Mouse (Mus musculus): ENCODE results near the gene Mrpl51.

DNA sequence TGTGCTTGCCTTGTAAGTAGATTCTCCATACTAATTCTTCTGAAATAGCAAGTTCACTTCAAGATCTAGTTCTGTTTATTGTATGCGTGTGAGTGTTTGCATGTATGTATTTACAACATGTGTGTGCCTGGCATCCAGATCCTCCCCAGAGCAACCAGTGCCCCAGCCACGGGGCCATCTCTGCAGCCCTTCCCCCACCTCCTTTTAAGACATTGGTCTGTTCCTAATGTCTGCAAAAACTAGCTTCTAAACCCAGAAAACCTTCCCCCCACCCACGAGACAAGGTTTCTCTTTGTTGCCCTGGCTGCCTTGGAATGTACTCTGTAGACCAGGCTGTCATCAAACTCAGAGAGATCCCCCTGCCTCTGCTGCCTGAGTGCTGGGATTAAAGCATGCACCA, 31.0 kb downstream of the Mrpl51 start:
- TF ChIP-seq CTCF (IDR thresholded peaks at IDR 0.05; ENCODE audit: extremely low read depth, insufficient read depth, insufficient read length, insufficient replicate concordance) (no peak), POLR2A (IDR thresholded peaks at IDR 0.05; ENCODE audit: low read depth, low read length) (no peak)

All from spleen, adult 2 months (tissue).